Mouse (Mus musculus): ENCODE data around the gene Theg. TPM values are rescaled to one million over a fixed set of nuclear protein-coding genes. Genes with fewer than 3 reads are reported as not detected.

The Theg gene
- polyA plus RNA-seq, 1 experiment: 0.18 TPM

DNA sequence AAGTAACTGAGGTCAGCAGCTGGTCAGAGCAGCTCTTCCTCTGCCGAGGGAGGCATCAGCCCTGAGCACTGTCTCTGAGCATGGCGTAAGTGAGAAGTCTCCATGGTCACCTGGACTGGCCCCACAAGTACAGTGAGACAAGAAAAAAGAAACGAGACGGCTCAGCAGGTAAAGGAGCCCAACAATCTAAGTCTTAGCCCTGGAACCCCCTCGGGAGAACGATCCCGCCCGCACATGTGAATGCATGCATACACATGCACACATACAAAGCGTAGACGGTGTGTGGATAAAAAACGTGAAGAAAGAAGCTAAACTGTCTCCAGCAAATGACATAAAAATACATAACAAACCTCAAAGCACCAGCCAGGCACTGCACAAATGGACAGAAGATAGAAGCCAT lies 40.6 kb downstream of the Theg start:
- WGBS: 91% methylated on average over 11 of the region's 11 CpGs
- H3K27ac ChIP-seq (ENCODE audit: insufficient read depth, low read length): no peak overlapping the region
- no peak overlapping the region for H3K4me3 ChIP-seq (ENCODE audit: extremely low read depth, insufficient read depth, insufficient read length)
- no peaks in the 10 kb centered on the region for H3K4me1 ChIP-seq (ENCODE audit: control insufficient read depth, insufficient read depth, insufficient read length)
- H3K27me3 ChIP-seq (ENCODE audit: control insufficient read depth, insufficient read depth, low read length): no peaks in the 10 kb centered on the region
- no peak for TF ChIP-seq POLR2A (IDR thresholded peaks at IDR 0.05; ENCODE audit: low read depth, low read length)
- no peak for TF ChIP-seq CTCF (IDR thresholded peaks at IDR 0.05; ENCODE audit: extremely low read depth, insufficient read depth, insufficient read length, insufficient replicate concordance)
- DNase-seq (ENCODE audit: low read depth in 1 of 2, low spot score in 2 of 2): no peak
- peaks cover 30% of the 10 kb centered on the region for H3K36me3 ChIP-seq (ENCODE audit: control insufficient read depth, insufficient read depth, low read length)

DNA sequence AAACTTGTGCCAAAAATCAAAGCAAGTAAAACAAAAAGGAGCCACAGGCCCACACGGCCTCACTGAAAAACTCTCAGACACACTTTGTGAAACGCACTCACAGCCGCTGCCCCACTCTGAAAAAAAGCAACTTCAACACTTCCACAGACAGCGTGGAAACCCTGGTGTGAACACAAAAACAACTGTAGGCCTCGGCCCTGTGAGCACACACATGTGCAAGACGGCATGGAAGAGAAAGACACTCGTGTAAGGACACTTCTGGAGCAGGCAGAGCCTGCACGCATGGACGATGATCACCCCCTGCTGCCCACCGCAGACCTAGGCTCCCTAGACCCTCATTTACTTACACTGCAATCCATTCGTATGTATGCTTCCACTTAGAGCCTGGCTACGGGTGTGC lies 41.2 kb downstream of the Theg start:
- peaks cover 33% of the 10 kb centered on the region for H3K36me3 ChIP-seq (ENCODE audit: control insufficient read depth, insufficient read depth, low read length)
- no peak for DNase-seq (ENCODE audit: low read depth in 1 of 2, low spot score in 2 of 2)

GRCm38 (mm10) chr10:79544631-79545030 lies 42.5 kb downstream of the Theg start:
- TF ChIP-seq POLR2A (IDR thresholded peaks at IDR 0.05; ENCODE audit: low read depth, low read length): no peak
- no peak for TF ChIP-seq CTCF (IDR thresholded peaks at IDR 0.05; ENCODE audit: extremely low read depth, insufficient read depth, insufficient read length, insufficient replicate concordance)
- Histone ChIP-seq H3K4me3 (ENCODE audit: extremely low read depth, insufficient read depth, insufficient read length) (no peak overlapping the region), H3K27ac (ENCODE audit: insufficient read depth, low read length) (no peak overlapping the region), H3K4me1 (ENCODE audit: control insufficient read depth, insufficient read depth, insufficient read length) (no peaks in the 10 kb centered on the region), H3K36me3 (ENCODE audit: control insufficient read depth, insufficient read depth, low read length) (peaks cover 37% of the 10 kb centered on the region), H3K27me3 (ENCODE audit: control insufficient read depth, insufficient read depth, low read length) (no peaks in the 10 kb centered on the region)
- WGBS: 90% methylated on average over 5 of the region's 5 CpGs
- DNase-seq (ENCODE audit: low read depth in 1 of 2, low spot score in 2 of 2): no peak

More for the DNA sequence above, 41.2 kb downstream of the Theg start:
- no peak overlapping the region for H3K4me3 ChIP-seq (ENCODE audit: extremely low read depth, insufficient read depth, insufficient read length)
- no peaks in the 10 kb centered on the region for H3K4me1 ChIP-seq (ENCODE audit: control insufficient read depth, insufficient read depth, insufficient read length)
- 93% methylated on average over 12 of the region's 12 CpGs for WGBS
- H3K27me3 ChIP-seq (ENCODE audit: control insufficient read depth, insufficient read depth, low read length): no peaks in the 10 kb centered on the region
- TF ChIP-seq POLR2A (IDR thresholded peaks at IDR 0.05; ENCODE audit: low read depth, low read length) (no peak), CTCF (IDR thresholded peaks at IDR 0.05; ENCODE audit: extremely low read depth, insufficient read depth, insufficient read length, insufficient replicate concordance) (no peak)
- H3K27ac ChIP-seq (ENCODE audit: insufficient read depth, low read length): no peak overlapping the region

DNA sequence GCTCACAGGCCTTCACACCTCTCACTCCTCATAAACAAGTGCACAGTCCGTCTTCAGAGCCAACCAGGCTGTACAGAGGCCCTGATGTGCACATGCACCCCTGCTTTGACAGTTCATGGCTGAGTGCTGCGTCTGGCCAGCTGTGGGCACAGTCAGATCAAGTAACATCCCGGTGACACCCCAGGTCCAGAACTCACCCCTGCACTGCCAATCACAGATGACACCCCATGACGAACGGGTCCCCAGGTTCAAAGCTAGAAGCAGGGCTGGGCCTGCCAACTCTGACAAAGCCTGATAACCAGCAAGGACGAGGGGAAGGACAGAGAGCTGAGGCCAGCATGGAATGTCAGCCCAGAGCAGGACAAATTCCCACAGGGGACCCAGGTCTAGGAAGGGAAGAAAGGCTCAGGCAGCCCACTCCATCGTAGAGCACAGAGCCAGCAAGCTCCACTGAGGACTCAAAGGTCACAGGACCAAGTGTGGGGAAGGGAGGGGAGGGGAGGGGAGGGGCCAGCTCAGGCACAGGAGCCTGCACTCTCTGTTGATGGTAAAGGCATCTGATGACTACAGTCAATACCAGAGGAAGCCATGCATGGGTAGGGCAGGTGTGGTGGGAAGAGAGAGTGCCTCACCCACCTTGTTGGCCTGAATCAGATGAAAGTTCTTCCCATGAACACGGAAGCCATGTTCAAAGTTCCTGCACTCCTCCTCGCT lies 43.1 kb downstream of the Theg start:
- Histone ChIP-seq H3K4me1 (ENCODE audit: control insufficient read depth, insufficient read depth, insufficient read length) (no peaks in the 10 kb centered on the region), H3K27me3 (ENCODE audit: control insufficient read depth, insufficient read depth, low read length) (no peaks in the 10 kb centered on the region), H3K36me3 (ENCODE audit: control insufficient read depth, insufficient read depth, low read length) (peaks cover 33% of the 10 kb centered on the region), H3K4me3 (ENCODE audit: extremely low read depth, insufficient read depth, insufficient read length) (no peak overlapping the region), H3K27ac (ENCODE audit: insufficient read depth, low read length) (no peak overlapping the region)
- WGBS: 89% methylated on average over 9 of the region's 9 CpGs
- no peak for DNase-seq (ENCODE audit: low read depth in 1 of 2, low spot score in 2 of 2)
- TF ChIP-seq POLR2A (IDR thresholded peaks at IDR 0.05; ENCODE audit: low read depth, low read length) (no peak), CTCF (IDR thresholded peaks at IDR 0.05; ENCODE audit: extremely low read depth, insufficient read depth, insufficient read length, insufficient replicate concordance) (no peak)

DNA sequence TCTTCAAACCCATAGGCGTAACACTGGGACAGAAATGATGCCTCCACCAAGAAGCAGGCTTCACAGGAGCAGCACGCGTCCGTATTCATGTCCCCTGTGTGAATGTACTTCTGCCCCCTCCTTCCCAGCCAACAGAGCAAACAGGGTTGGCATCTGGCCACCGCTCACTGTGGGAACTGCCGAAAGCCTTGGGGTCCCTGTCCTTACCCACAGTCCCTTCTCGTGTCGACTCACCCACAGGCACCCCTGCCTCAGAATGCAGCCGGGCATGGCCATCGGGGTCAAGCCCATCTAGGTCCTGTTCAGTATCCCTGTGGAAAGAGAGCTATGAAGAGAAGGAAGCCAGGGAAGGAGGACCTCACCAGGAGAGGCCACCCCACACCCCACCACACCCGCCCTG lies 45.0 kb downstream of the Theg start:
- no peak for DNase-seq (ENCODE audit: low read depth in 1 of 2, low spot score in 2 of 2)
- TF ChIP-seq POLR2A (IDR thresholded peaks at IDR 0.05; ENCODE audit: low read depth, low read length): no peak
- no peak for TF ChIP-seq CTCF (IDR thresholded peaks at IDR 0.05; ENCODE audit: extremely low read depth, insufficient read depth, insufficient read length, insufficient replicate concordance)
- H3K4me3 ChIP-seq (ENCODE audit: extremely low read depth, insufficient read depth, insufficient read length): no peak overlapping the region
- no peak overlapping the region for H3K27ac ChIP-seq (ENCODE audit: insufficient read depth, low read length)
- H3K27me3 ChIP-seq (ENCODE audit: control insufficient read depth, insufficient read depth, low read length): no peaks in the 10 kb centered on the region
- WGBS: 99% methylated on average over 11 of the region's 11 CpGs
- H3K4me1 ChIP-seq (ENCODE audit: control insufficient read depth, insufficient read depth, insufficient read length): no peaks in the 10 kb centered on the region; the same call in 1 of the 2 replicates
- peaks cover 26% of the 10 kb centered on the region for H3K36me3 ChIP-seq (ENCODE audit: control insufficient read depth, insufficient read depth, low read length)

- H3K4me3 ChIP-seq (ENCODE audit: extremely low read depth, insufficient read depth, insufficient read length): no peak overlapping the region
- H3K27me3 ChIP-seq (ENCODE audit: control insufficient read depth, insufficient read depth, low read length): no peaks in the 10 kb centered on the region
- no peak for TF ChIP-seq CTCF (IDR thresholded peaks at IDR 0.05; ENCODE audit: extremely low read depth, insufficient read depth, insufficient read length, insufficient replicate concordance)
- no peak for TF ChIP-seq POLR2A (IDR thresholded peaks at IDR 0.05; ENCODE audit: low read depth, low read length)
- no peak for DNase-seq (ENCODE audit: low read depth in 1 of 2, low spot score in 2 of 2)
- no peaks in the 10 kb centered on the region; the same call in 1 of the 2 replicates for H3K4me1 ChIP-seq (ENCODE audit: control insufficient read depth, insufficient read depth, insufficient read length)
- WGBS: 94% methylated on average over 15 of the region's 15 CpGs
- no peak overlapping the region for H3K27ac ChIP-seq (ENCODE audit: insufficient read depth, low read length)
- H3K36me3 ChIP-seq (ENCODE audit: control insufficient read depth, insufficient read depth, low read length): peaks cover 26% of the 10 kb centered on the region
Observed at GRCm38 (mm10) chr10:79541522-79541921, 45.6 kb downstream of the Theg start.

DNA sequence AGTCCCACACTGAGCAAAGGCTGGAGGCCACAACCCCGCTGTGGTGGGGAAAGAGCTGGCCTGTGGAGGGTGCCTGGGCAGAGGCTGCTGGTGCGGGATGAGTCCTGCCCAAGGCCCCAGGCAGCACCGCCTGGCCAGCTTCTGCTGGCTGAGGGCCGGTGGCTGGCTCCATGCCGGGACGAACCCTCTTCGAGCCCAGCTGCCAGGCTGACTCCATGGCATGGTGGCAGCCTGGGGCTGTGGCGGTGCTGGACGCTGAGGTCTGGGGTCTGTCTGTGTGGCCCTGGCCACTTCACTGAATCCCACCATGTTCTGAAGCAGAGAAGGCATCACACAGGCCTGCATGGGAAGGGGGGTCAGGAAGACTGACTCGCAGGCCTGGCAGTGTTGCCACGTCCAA lies 46.4 kb downstream of the Theg start:
- Histone ChIP-seq H3K36me3 (ENCODE audit: control insufficient read depth, insufficient read depth, low read length) (peaks cover 26% of the 10 kb centered on the region), H3K27me3 (ENCODE audit: control insufficient read depth, insufficient read depth, low read length) (no peaks in the 10 kb centered on the region), H3K27ac (ENCODE audit: insufficient read depth, low read length) (no peak overlapping the region), H3K4me3 (ENCODE audit: extremely low read depth, insufficient read depth, insufficient read length) (no peak overlapping the region), H3K4me1 (ENCODE audit: control insufficient read depth, insufficient read depth, insufficient read length) (no peaks in the 10 kb centered on the region; the same call in 1 of the 2 replicates)
- no peak for DNase-seq (ENCODE audit: low read depth in 1 of 2, low spot score in 2 of 2)
- 92% methylated on average over 11 of the region's 11 CpGs for WGBS
- TF ChIP-seq POLR2A (IDR thresholded peaks at IDR 0.05; ENCODE audit: low read depth, low read length) (no peak), CTCF (IDR thresholded peaks at IDR 0.05; ENCODE audit: extremely low read depth, insufficient read depth, insufficient read length, insufficient replicate concordance) (no peak)

All from spleen, adult 2 months (tissue).